In the genomic region with DNA sequence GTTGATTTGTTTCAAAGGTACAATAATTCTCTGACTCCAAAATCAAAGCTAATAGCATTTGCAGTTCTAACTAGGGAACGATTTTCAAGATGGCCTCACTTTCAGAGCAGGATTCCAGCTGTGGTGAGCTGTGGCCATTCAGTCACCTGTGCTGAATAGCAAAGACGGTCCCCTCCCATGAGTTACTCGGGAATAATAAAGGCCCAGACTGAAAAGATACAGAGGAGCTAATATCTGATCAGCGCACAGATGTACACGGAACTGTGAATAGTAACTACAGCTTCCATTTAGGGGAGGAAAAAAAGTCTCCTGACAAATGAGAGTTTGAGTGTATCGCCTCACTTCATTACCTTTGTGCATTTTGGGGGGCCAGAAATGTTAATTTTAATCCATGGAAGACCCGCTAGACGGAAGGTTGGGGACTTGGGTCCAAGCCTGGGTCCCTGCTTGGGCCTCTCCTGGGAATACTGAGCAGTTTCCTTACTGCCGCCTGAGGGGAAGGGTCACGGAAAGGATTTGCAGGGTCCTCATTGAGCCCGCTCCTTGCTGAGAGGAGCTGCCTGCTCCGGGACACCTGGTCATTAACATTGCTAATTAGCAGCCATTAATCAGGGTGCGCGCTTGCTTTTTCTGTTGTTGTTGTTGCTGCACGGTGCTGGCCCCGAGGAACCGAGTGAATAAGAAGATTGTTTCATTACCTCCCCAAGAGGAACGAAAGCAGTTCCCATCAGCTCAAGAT, we compare ENCODE assay signal across 13 mouse cellular contexts.
DNase-seq lines count a peak whose midpoint lies in the region; ATAC-seq lines count a peak whose summit lies in the region.
"Had no signal": no experiment of that assay in that cellular context is flagged by ENCODE, and none has a peak within 500 bp of the region (broad histone marks: within the 10 kb centered on the region; RNA-seq: fewer than 3 reads in every experiment).

No protein-coding gene starts in this region.

- H3K9ac ChIP-seq in heart, embryonic 13.5 days = no peak overlapping the region
- no peak overlapping the region for H3K9ac ChIP-seq in embryonic facial prominence, embryonic 11.5 days (replicated peaks; ENCODE audit: low read length)
- H3K9ac ChIP-seq in hindbrain, embryonic 14.5 days = no peak overlapping the region; the same call in 1 of the 2 replicates
- no peak overlapping the region for H3K9ac ChIP-seq in midbrain, embryonic 16.5 days (ENCODE audit: low read depth, low read length)
- H3K9ac ChIP-seq: embryonic facial prominence, embryonic 15.5 days; liver, embryonic 15.5 days had no signal

- 21% methylated on average over 18 of the region's 18 CpGs for WGBS in heart, embryonic 13.5 days
- WGBS in embryonic facial prominence, embryonic 11.5 days = 7% methylated on average over 18 of the region's 18 CpGs
- 6% methylated on average over 18 of the region's 18 CpGs for WGBS in hindbrain, embryonic 14.5 days
- 8% methylated on average over 18 of the region's 18 CpGs for WGBS in midbrain, embryonic 16.5 days

- peak overlapping the region; percentile 46 for H3K4me2 ChIP-seq in heart, embryonic 13.5 days
- H3K4me2 ChIP-seq in embryonic facial prominence, embryonic 11.5 days (ENCODE audit: low read depth, low read length) = no peak overlapping the region
- H3K4me2 ChIP-seq in hindbrain, embryonic 14.5 days (replicated peaks) = peak overlapping the region; percentile 36
- H3K4me2 ChIP-seq in midbrain, embryonic 16.5 days (ENCODE audit: low read length) = peak overlapping the region; percentile 32
- H3K4me2 ChIP-seq: embryonic facial prominence, embryonic 15.5 days; liver, embryonic 15.5 days had no signal

- H3K9me3 ChIP-seq in heart, embryonic 13.5 days = no peaks in the 10 kb centered on the region
- H3K9me3 ChIP-seq in embryonic facial prominence, embryonic 11.5 days (replicated peaks; ENCODE audit: control insufficient read depth, low read length) = no peaks in the 10 kb centered on the region
- H3K9me3 ChIP-seq in hindbrain, embryonic 14.5 days (ENCODE audit: control insufficient read depth, low read length) = no peaks in the 10 kb centered on the region
- no peaks in the 10 kb centered on the region for H3K9me3 ChIP-seq in midbrain, embryonic 16.5 days (replicated peaks; ENCODE audit: control insufficient read depth, low read length, poor library complexity, severe bottlenecking)
- H3K9me3 ChIP-seq: embryonic facial prominence, embryonic 15.5 days; liver, embryonic 15.5 days had no signal

- H3K36me3 ChIP-seq in heart, embryonic 13.5 days = no peaks in the 10 kb centered on the region
- H3K36me3 ChIP-seq in embryonic facial prominence, embryonic 11.5 days (replicated peaks; ENCODE audit: control insufficient read depth, insufficient read depth, low read depth, low read length) = no peaks in the 10 kb centered on the region
- no peaks in the 10 kb centered on the region for H3K36me3 ChIP-seq in hindbrain, embryonic 14.5 days (replicated peaks; ENCODE audit: control insufficient read depth, insufficient read depth)
- no peaks in the 10 kb centered on the region for H3K36me3 ChIP-seq in midbrain, embryonic 16.5 days (ENCODE audit: control insufficient read depth, insufficient read depth, low read length)
- H3K36me3 ChIP-seq: embryonic facial prominence, embryonic 15.5 days; liver, embryonic 15.5 days had no signal

- H3K4me1 ChIP-seq in heart, embryonic 13.5 days = no peaks in the 10 kb centered on the region; the same call in 1 of the 2 replicates
- no peaks in the 10 kb centered on the region for H3K4me1 ChIP-seq in embryonic facial prominence, embryonic 11.5 days (ENCODE audit: control insufficient read depth, insufficient read depth, low read length)
- peaks cover 14% of the 10 kb centered on the region for H3K4me1 ChIP-seq in hindbrain, embryonic 14.5 days (replicated peaks; ENCODE audit: control insufficient read depth, insufficient read depth, low read length)
- peaks cover 8% of the 10 kb centered on the region for H3K4me1 ChIP-seq in midbrain, embryonic 16.5 days (ENCODE audit: control insufficient read depth, insufficient read depth, low read length)
- H3K4me1 ChIP-seq: embryonic facial prominence, embryonic 15.5 days; liver, embryonic 15.5 days had no signal

- no peak overlapping the region for H3K27ac ChIP-seq in heart, embryonic 13.5 days (replicated peaks)
- no peak overlapping the region for H3K27ac ChIP-seq in embryonic facial prominence, embryonic 11.5 days (replicated peaks; ENCODE audit: low read depth, low read length)
- peak overlapping the region; percentile 4 for H3K27ac ChIP-seq in hindbrain, embryonic 14.5 days
- H3K27ac ChIP-seq in midbrain, embryonic 16.5 days (ENCODE audit: low read length) = no peak overlapping the region
- H3K27ac ChIP-seq: embryonic facial prominence, embryonic 15.5 days; liver, embryonic 15.5 days had no signal

- no peak for DNase-seq in heart, postnatal 25 days (ENCODE audit: low spot score)
- DNase-seq in embryonic facial prominence, embryonic 11.5 days (ENCODE audit: low spot score) = no peak
- peak; percentile 45 for DNase-seq in hindbrain, embryonic 14.5 days (ENCODE audit: low spot score)
- DNase-seq in cerebellum, postnatal 25 days = no peak
- no peak for DNase-seq in testis, postnatal 14 days (ENCODE audit: low spot score)
- DNase-seq in cerebellum, adult 9-11 months = no peak
- DNase-seq: B cell, adult 2 months; right cerebral cortex, postnatal 25 days; thymus, adult 18-20 months had no signal

- H3K4me3 ChIP-seq in heart, embryonic 13.5 days = peak overlapping the region; percentile 13; the same call in 1 of the 2 replicates
- no peak overlapping the region for H3K4me3 ChIP-seq in embryonic facial prominence, embryonic 11.5 days (ENCODE audit: low read depth, low read length)
- H3K4me3 ChIP-seq in hindbrain, embryonic 14.5 days (replicated peaks; ENCODE audit: low read length) = no peak overlapping the region
- H3K4me3 ChIP-seq in midbrain, embryonic 16.5 days (ENCODE audit: low read depth, low read length) = no peak overlapping the region
- H3K4me3 ChIP-seq: embryonic facial prominence, embryonic 15.5 days; liver, embryonic 15.5 days had no signal

- no peak for ATAC-seq in heart, embryonic 13.5 days (ENCODE audit: extremely low read depth, insufficient number of reproducible peaks, low FRiP score, low TSS enrichment)
- 0 out of 2 replicates have a peak, but pooled peaks have one; percentile 39 for ATAC-seq in embryonic facial prominence, embryonic 11.5 days (replicated peaks; ENCODE audit: insufficient number of reproducible peaks, low FRiP score, low TSS enrichment, low read depth)
- ATAC-seq in hindbrain, embryonic 14.5 days (ENCODE audit: low FRiP score) = peak; percentile 72; the same call in 1 of the 2 replicates
- ATAC-seq in midbrain, embryonic 16.5 days = peak; percentile 56; the same call in 1 of the 2 replicates

- peaks cover 17% of the 10 kb centered on the region for H3K27me3 ChIP-seq in heart, embryonic 13.5 days (replicated peaks)
- no peaks in the 10 kb centered on the region for H3K27me3 ChIP-seq in embryonic facial prominence, embryonic 11.5 days (ENCODE audit: control insufficient read depth, insufficient read depth, low read length)
- H3K27me3 ChIP-seq in hindbrain, embryonic 14.5 days (ENCODE audit: control insufficient read depth, insufficient read depth, low read length) = no peaks in the 10 kb centered on the region
- H3K27me3 ChIP-seq in midbrain, embryonic 16.5 days (ENCODE audit: control insufficient read depth, insufficient read depth, low read depth, low read length) = no peaks in the 10 kb centered on the region

- intact Hi-C loops in heart, postnatal 25 days (cut with DNase I) = no loop called here
